Mouse (Mus musculus) forebrain, embryonic 14.5 days (tissue): ENCODE data around the gene Gpt2. TPM values are rescaled to one million over a fixed set of nuclear protein-coding genes. Genes with fewer than 3 reads are reported as not detected.

Experiments used
- ATAC-seq: fragments of 200-750 bp; cut with Nextera tagmentation; 2 replicates; pipeline ENCODE4 v1.8.0; 2017; ENCODE audit warnings: mild to moderate bottlenecking, moderate library complexity
- DNase-seq: peaks from one replicate; pipeline ENCODE4 v3.0.0-alpha.2; 2015; ENCODE audit warnings: low spot score
- H3K27ac ChIP-seq: fragments of 300-500 bp; sonication (generic); 2 replicates; pipeline ENCODE4 v1.5.1; 2014; ENCODE audit warnings: low read depth, mild to moderate bottlenecking, control low read depth, low read length, moderate library complexity
- H3K27me3 ChIP-seq: fragments of 300-500 bp; sonication (generic); replicated peaks from 2 replicates; pipeline ENCODE4 v1.6.1; 2014; ENCODE audit warnings: low read length, control low read depth, mixed read lengths; ENCODE audit not compliant: control insufficient read depth, insufficient read depth
- H3K36me3 ChIP-seq: fragments of 300-500 bp; sonication (generic); 2 replicates; pipeline ENCODE4 v1.6.1; 2014; ENCODE audit warnings: low read length, control low read depth; ENCODE audit not compliant: control insufficient read depth, insufficient read depth
- H3K4me1 ChIP-seq: fragments of 300-500 bp; sonication (generic); 2 replicates; pipeline ENCODE4 v1.6.1; 2014; ENCODE audit warnings: antibody characterized with exemption, low read length, control low read depth; ENCODE audit not compliant: control insufficient read depth, insufficient read depth
- H3K4me2 ChIP-seq: fragments of 300-500 bp; sonication (generic); 2 replicates; pipeline ENCODE4 v1.6.1; 2014; ENCODE audit warnings: mild to moderate bottlenecking, control low read depth, low read length
- H3K4me3 ChIP-seq: fragments of 300-500 bp; sonication (generic); 2 replicates; pipeline ENCODE4 v1.5.1; 2014; ENCODE audit warnings: low read depth, low read length, control low read depth
- H3K9ac ChIP-seq: fragments of 300-500 bp; sonication (generic); 2 replicates; pipeline ENCODE4 v1.6.1; 2014; ENCODE audit warnings: mild to moderate bottlenecking, low read length, control low read depth, moderate library complexity
- H3K9me3 ChIP-seq: fragments of 300-500 bp; sonication (generic); replicated peaks from 2 replicates; pipeline ENCODE4 v1.6.1; 2016; ENCODE audit warnings: low read length, control low read depth, mixed read lengths; ENCODE audit not compliant: control insufficient read depth
- WGBS: fragments of 180-500 bp; shearing (Covaris S2); extraction: QIAGEN DNeasy Blood & Tissue Kit; methylation state at CpG from one replicate; pipeline ENCODE4 v1.1.7; 2014; 5-methylcytosine and 5-hydroxymethylcytosine counted together
- polyA plus RNA-seq: library from polyadenylated mRNA; unstranded; fragments of >200 nt; fragmentation: Nextera tagmentation; extraction: Ambion mirVana; gene quantifications from 2 replicates; pipeline ENCODE4 v1.2.1, GENCODE M21; 2014

Gene Gpt2
- polyA plus RNA-seq, 1 experiment from 2014 or later, result 29.1 TPM

DNA sequence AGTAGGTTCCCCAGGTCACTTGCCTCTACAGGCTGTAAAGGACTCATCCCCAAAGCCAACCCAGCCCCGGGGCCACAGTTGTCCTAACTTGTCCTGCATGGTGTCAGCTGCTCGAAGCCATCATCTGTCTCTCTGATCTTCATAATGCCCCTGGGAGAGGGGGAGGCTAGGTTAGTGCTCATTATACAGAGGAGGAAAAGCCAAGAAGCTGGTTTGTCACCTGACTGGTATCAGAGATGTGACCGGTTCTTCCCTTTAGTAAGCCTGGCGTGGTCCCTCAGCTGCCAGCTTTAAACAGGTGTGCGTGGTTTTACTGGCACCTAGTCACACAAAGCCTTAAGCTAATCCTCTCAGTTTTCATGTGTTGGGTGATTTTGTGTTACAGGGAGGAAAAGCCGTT is 12.3 kb downstream of the Gpt2 start:
- Histone ChIP-seq H3K27me3 (no peaks in the 10 kb centered on the region), H3K4me1 (peaks cover 9% of the 10 kb centered on the region; the same call in 1 of the 2 replicates), H3K4me2 (no peak overlapping the region), H3K27ac (no peak overlapping the region), H3K4me3 (no peak overlapping the region), H3K36me3 (peaks cover 48% of the 10 kb centered on the region), H3K9ac (no peak overlapping the region), H3K9me3 (no peaks in the 10 kb centered on the region)
- DNase-seq, result no peak
- 92% methylated on average over 6 of the region's 6 CpGs for WGBS
- ATAC-seq, result no peak

DNA sequence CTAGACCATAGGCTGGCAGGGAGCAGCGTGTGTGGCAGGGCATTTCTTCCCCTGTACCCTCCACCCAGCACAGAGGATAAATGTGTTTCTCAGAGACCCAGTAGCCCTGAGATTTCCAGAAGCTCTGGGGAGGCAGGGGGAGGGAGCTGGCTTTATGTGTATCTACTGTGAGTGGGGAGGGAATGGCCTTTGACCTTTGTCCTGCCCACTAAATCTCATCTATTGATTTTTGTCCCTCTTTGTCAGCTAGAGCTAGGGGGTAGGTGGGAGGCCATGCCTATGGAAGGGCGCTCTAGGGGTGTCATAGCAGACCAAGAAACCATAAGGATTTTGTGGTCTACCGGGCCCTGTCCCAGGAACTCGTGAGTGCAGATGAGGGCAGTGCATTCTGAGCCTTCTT is 14.2 kb downstream of the Gpt2 start:
- 81% methylated on average over 4 of the region's 4 CpGs for WGBS
- H3K4me3 ChIP-seq, result no peak overlapping the region
- ATAC-seq (no peak), DNase-seq (no peak)
- no peak overlapping the region for H3K27ac ChIP-seq
- no peak overlapping the region for H3K4me2 ChIP-seq
- H3K9ac ChIP-seq, result no peak overlapping the region
- peaks cover 67% of the 10 kb centered on the region for H3K36me3 ChIP-seq
- H3K27me3 ChIP-seq, result no peaks in the 10 kb centered on the region
- H3K4me1 ChIP-seq, result no peaks in the 10 kb centered on the region; the same call in 1 of the 2 replicates
- no peaks in the 10 kb centered on the region for H3K9me3 ChIP-seq

DNA sequence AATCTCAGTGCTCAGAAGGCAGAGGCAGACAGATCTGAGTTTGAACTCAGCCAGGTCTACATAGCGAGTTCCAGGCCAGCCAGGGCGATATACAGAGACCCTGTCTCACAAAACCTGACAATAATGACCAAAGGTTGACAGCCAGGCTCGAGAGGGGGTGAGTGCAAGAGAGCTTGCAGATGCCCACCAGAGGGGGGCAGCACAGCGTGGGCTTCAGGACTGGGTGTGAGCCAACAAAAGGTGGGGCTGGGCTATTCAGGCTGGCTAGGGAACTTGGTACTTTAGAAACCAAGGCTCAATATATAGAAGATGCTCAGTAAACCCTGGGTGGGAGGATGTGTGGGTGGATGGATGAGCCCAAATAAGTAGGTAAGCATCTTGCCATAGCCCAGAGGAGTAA is 16.3 kb downstream of the Gpt2 start:
- H3K4me3 ChIP-seq, result no peak overlapping the region
- peaks cover 84% of the 10 kb centered on the region for H3K36me3 ChIP-seq
- no peaks in the 10 kb centered on the region for H3K27me3 ChIP-seq
- no peaks in the 10 kb centered on the region for H3K4me1 ChIP-seq
- WGBS, result 78% methylated on average over 4 of the region's 4 CpGs
- H3K27ac ChIP-seq, result no peak overlapping the region
- H3K4me2 ChIP-seq, result no peak overlapping the region
- no peak overlapping the region for H3K9ac ChIP-seq
- H3K9me3 ChIP-seq, result no peaks in the 10 kb centered on the region
- no peak for ATAC-seq
- DNase-seq, result no peak

- Histone ChIP-seq H3K9me3 (no peaks in the 10 kb centered on the region), H3K4me2 (no peak overlapping the region), H3K4me1 (no peaks in the 10 kb centered on the region), H3K27ac (no peak overlapping the region), H3K9ac (no peak overlapping the region), H3K27me3 (no peaks in the 10 kb centered on the region), H3K4me3 (no peak overlapping the region), H3K36me3 (peaks cover 92% of the 10 kb centered on the region)
- 95% methylated on average over 8 of the region's 8 CpGs for WGBS
- ATAC-seq (no peak), DNase-seq (no peak)
These were observed 19.9 kb downstream of the Gpt2 start for GRCm38 (mm10) chr8:85512234-85512633.

GRCm38 (mm10) chr8:85513283-85513682 is 20.9 kb downstream of the Gpt2 start:
- Histone ChIP-seq H3K27ac (no peak overlapping the region), H3K36me3 (peaks cover 94% of the 10 kb centered on the region)

DNA sequence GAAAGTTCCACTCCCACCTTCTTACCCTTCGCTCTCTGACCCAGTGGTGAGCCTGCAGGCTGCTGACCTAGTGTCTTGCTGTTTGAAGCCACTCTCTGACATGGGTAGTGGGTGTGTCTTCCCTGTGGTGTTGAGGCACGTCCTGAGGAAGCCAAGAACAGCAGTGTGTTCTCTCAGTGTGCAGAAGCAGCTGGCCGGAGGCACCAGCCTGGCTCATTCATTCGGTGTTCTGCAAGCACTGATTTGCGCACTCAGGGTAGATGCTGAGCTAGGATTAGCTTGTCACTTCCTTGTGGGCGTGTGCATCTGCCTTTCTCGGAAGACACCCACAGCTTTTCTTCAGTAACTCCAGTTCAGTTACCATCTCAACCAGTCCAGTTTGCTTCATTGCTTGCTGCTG is 23.0 kb downstream of the Gpt2 start:
- ATAC-seq, result no peak
- DNase-seq, result no peak
- 82% methylated on average over 7 of the region's 7 CpGs for WGBS
- no peaks in the 10 kb centered on the region for H3K4me1 ChIP-seq
- H3K4me3 ChIP-seq, result no peak overlapping the region
- H3K9ac ChIP-seq, result no peak overlapping the region
- H3K27me3 ChIP-seq, result no peaks in the 10 kb centered on the region
- H3K27ac ChIP-seq, result no peak overlapping the region
- no peaks in the 10 kb centered on the region for H3K9me3 ChIP-seq
- peaks cover 96% of the 10 kb centered on the region for H3K36me3 ChIP-seq
- no peak overlapping the region for H3K4me2 ChIP-seq

More at GRCm38 (mm10) chr8:85513283-85513682, 20.9 kb downstream of the Gpt2 start:
- Histone ChIP-seq H3K9me3 (no peaks in the 10 kb centered on the region), H3K4me3 (no peak overlapping the region), H3K4me1 (no peaks in the 10 kb centered on the region), H3K9ac (no peak overlapping the region), H3K27me3 (no peaks in the 10 kb centered on the region), H3K4me2 (no peak overlapping the region)
- DNase-seq (no peak), ATAC-seq (no peak)
- 90% methylated on average over 4 of the region's 4 CpGs for WGBS

GRCm38 (mm10) chr8:85517336-85517735 is 25.0 kb downstream of the Gpt2 start:
- DNase-seq (no peak), ATAC-seq (no peak)
- Histone ChIP-seq H3K4me1 (no peaks in the 10 kb centered on the region), H3K4me2 (no peak overlapping the region), H3K9me3 (no peaks in the 10 kb centered on the region), H3K4me3 (no peak overlapping the region), H3K9ac (no peak overlapping the region), H3K27ac (no peak overlapping the region), H3K27me3 (no peaks in the 10 kb centered on the region), H3K36me3 (peaks cover 96% of the 10 kb centered on the region)
- 92% methylated on average over 4 of the region's 4 CpGs for WGBS

- Histone ChIP-seq H3K4me2 (no peak overlapping the region), H3K27ac (no peak overlapping the region), H3K4me1 (no peaks in the 10 kb centered on the region), H3K27me3 (no peaks in the 10 kb centered on the region), H3K36me3 (peaks cover 97% of the 10 kb centered on the region), H3K9me3 (no peaks in the 10 kb centered on the region), H3K4me3 (no peak overlapping the region), H3K9ac (no peak overlapping the region)
- DNase-seq, result no peak
- ATAC-seq, result no peak
- 94% methylated on average over 10 of the region's 10 CpGs for WGBS
These were observed 25.6 kb downstream of the Gpt2 start for GRCm38 (mm10) chr8:85517956-85518355.

- DNase-seq (no peak), ATAC-seq (no peak)
- Histone ChIP-seq H3K4me3 (no peak overlapping the region), H3K9me3 (no peaks in the 10 kb centered on the region), H3K27ac (no peak overlapping the region), H3K9ac (no peak overlapping the region), H3K27me3 (no peaks in the 10 kb centered on the region), H3K4me1 (no peaks in the 10 kb centered on the region), H3K4me2 (no peak overlapping the region), H3K36me3 (peaks cover 89% of the 10 kb centered on the region)
- WGBS, result 93% methylated on average over 4 of the region's 4 CpGs
These were observed 28.2 kb downstream of the Gpt2 start for GRCm38 (mm10) chr8:85520586-85520985.
